Mouse (Mus musculus) ZHBTc4 (cell line): ENCODE measurements around the gene Svs4.
"Not testable (repeated sequence)": the region's sequence is repeated elsewhere in the genome, so short reads cannot be mapped to it uniquely, and the experiment has no call there.

ENCODE experiments used
- DNase-seq: peaks from one replicate; pipeline ENCODE4 v3.0.0-alpha.2; 2011; ENCODE audit warnings: low read depth, low spot score

Gene Svs4

GRCm38 (mm10) chr2:164278359-164278758 is at the start of gene Svs4:
Gene Svs4 (minus strand): TSS chr2:164278459.
- no peak for DNase-seq

DNA sequence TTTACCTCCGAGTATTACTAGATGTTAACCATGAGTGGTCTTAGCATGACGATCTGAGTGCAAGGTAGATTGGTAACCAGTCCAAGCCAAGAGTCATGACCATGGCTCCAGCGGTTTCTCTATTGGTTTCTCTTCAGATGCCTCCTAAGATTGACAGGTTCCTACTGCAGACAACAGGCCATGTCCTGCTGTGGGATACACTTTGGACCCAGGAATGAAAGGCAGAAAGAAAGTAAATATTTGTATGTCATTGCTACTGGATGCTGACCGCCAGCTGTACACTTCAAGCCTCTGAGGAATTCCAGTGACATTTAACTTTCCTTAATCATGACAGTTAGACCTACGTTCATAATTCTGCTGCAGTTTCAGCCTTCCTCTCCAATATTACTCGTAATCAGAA is 42.7 kb upstream of the Svs4 start:
- DNase-seq: no peak

DNA sequence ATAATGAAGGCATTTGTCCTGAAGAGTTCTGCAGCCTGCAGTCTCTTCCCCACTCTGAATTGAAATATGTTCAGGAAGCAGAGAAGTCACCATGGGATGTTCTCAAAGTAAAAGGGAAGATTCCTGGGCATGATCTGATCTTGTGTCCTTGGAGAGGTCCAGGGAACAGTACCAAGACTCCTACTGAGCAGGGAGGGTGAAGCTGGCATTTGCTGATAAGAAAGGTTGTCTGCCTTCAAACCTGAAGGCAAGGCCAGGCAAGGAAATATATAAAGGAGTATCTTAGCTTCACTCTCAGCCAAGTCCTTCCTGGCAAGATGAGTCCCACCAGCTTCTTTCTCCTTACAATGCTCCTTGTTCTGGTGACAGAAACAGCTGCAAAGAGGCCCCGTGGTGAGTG is 38.2 kb upstream of the Svs4 start, which contains the start of gene Svs6:
Gene Svs6, plus strand, starts transcription at position 301 of the 400 bp plus-strand sequence.
- DNase-seq: not testable (repeated sequence)

GRCm38 (mm10) chr2:164315460-164315859 is 37.2 kb upstream of the Svs4 start:
- not testable (repeated sequence) for DNase-seq

GRCm38 (mm10) chr2:164312599-164312998 is 34.3 kb upstream of the Svs4 start:
- no peak for DNase-seq

- DNase-seq: not testable (repeated sequence)
Observed at GRCm38 (mm10) chr2:164288968-164289367, 10.7 kb upstream of the Svs4 start, which contains the start of gene Svs3a. Gene Svs3a (plus strand): TSS chr2:164289268.

DNA sequence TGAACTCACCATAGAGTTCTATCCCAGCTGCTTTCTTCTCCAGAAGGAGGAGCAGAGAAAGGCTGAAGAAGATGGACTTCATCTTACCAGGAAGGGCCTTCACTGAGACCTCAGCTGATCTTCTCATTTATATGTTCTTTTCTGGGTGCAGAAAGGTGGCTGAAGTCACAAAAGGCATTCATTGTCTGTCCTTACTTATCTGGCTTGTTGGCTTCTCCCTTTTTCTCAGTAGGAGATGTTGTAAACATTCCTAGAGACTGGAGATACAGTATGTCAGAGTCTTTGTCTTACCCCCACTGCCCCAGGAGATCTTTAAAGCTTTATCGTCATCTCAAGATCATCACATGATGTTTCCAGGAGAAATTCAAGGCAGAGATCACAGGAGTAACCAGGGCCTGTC is 21.7 kb downstream of the Svs4 start, which contains the start of gene Svs3b:
Gene Svs3b, minus strand, starts transcription at position 101 of the 400 bp plus-strand sequence.
- not testable (repeated sequence) for DNase-seq

DNA sequence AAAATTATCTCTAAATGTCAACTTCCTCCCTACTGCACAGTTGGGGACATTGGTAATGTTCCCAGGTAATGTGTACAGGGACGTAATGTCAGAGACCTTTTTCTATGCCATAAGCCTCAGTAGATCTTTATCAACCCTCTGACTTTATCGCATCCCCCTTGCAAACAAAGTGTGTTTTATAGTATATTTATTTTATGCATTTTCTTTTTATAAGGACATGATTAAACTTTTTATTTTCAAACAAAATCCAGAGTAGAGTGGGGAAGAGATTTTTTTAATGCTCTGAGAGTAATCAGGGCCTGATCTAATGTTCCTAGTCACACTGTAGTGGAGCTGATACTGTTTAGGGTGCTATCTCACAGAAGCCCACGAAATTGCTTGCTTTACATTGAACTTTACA is 39.9 kb downstream of the Svs4 start, which contains the start of gene Svs2:
Gene Svs2, minus strand, starts transcription at position 101 of the 400 bp plus-strand sequence.
- DNase-seq: no peak

- DNase-seq: peak; percentile 61
Observed at GRCm38 (mm10) chr2:164232671-164233070, 45.6 kb downstream of the Svs4 start.

- DNase-seq: no peak
Observed at GRCm38 (mm10) chr2:164228361-164229070, 49.7 kb downstream of the Svs4 start.
